Mouse (Mus musculus) neural tube, postnatal 0 days (tissue): ENCODE results near the gene Trim17. TPM values are rescaled to one million over a fixed set of nuclear protein-coding genes. Genes with fewer than 3 reads are reported as not detected.

Experiments
- microRNA-seq: library from miRNA; unstranded; fragments of <30 nt; microRNA quantifications from one replicate; pipeline ENCODE4, GENCODE M21; 2016
- polyA plus RNA-seq: library from polyadenylated mRNA; unstranded; fragments of >200 nt; fragmentation: Nextera tagmentation; extraction: Ambion mirVana; gene quantifications from 2 replicates; pipeline ENCODE4 v1.2.1, GENCODE M21; 2015

Trim17 gene
- polyA plus RNA-seq, result 0.48 and 0.62 TPM in 2 replicates

GRCm38 (mm10) chr11:58954420-58955142, at the start of gene Trim17, which contains the start of gene Hist3h2a:
Trim17 (plus strand) TSS chr11:58954685.
Hist3h2a (plus strand) TSS chr11:58954685.

GRCm38 (mm10) chr11:58917745-58918366, 36.6 kb upstream of the Trim17 start, which contains the start of gene Btnl10:
Btnl10 (plus strand) TSS chr11:58917908.

GRCm38 (mm10) chr11:58938322-58939087, 16.0 kb upstream of the Trim17 start, which contains the start of gene Rnf187:
Rnf187 (minus strand) TSS chr11:58938916.

GRCm38 (mm10) chr11:58948542-58949479, 5.7 kb upstream of the Trim17 start, which contains the start of gene Hist3h2ba:
Hist3h2ba (plus strand) TSS chr11:58948920.

GRCm38 (mm10) chr11:58978027-58978705, 23.7 kb downstream of the Trim17 start, which contains the start of gene Trim11:
Trim11 (plus strand) TSS chr11:58978093.

Small RNAs within 50 kb of the gene (microRNA-seq; reads per million reads assigned to microRNA genes)
- not detected for gene Gm44313

Other genes starting within 250 kb of the Trim17 start
- not detected in 2 replicates for gene Olfr318, start 230.7 kb upstream of the Trim17 start, polyA plus RNA-seq
- not detected in 2 replicates for gene Olfr317, start 215.5 kb upstream of the Trim17 start, polyA plus RNA-seq
- gene Olfr316, start 202.0 kb upstream of the Trim17 start, polyA plus RNA-seq, result not detected in 2 replicates
- gene Olfr315, start 181.5 kb upstream of the Trim17 start, polyA plus RNA-seq, result not detected in 2 replicates
- gene Olfr314, start 171.7 kb upstream of the Trim17 start, polyA plus RNA-seq, result not detected in 2 replicates
- gene Fam183b, start 152.7 kb upstream of the Trim17 start, polyA plus RNA-seq, result 15.4 and 16.6 TPM in 2 replicates
- not detected in 2 replicates for gene Olfr313, start 139.7 kb upstream of the Trim17 start, polyA plus RNA-seq
- not detected in 2 replicates for gene Olfr312, start 125.4 kb upstream of the Trim17 start, polyA plus RNA-seq
- not detected in 2 replicates for gene Olfr311, start 115.4 kb upstream of the Trim17 start, polyA plus RNA-seq
- gene Gm12258, start 107.5 kb upstream of the Trim17 start, polyA plus RNA-seq, result 10.6 and 13.8 TPM in 2 replicates
- gene 2810021J22Rik, start 87.5 kb upstream of the Trim17 start, polyA plus RNA-seq, result 8.7 and 8.9 TPM in 2 replicates
- 4.1 and 5.5 TPM in 2 replicates for gene Zfp39, start 50.5 kb upstream of the Trim17 start, polyA plus RNA-seq
- not detected in 2 replicates for gene Btnl10, start 36.8 kb upstream of the Trim17 start, polyA plus RNA-seq
- 689 and 707 TPM in 2 replicates for gene Rnf187, start 15.8 kb upstream of the Trim17 start, polyA plus RNA-seq
- gene Hist3h2ba, start 5.8 kb upstream of the Trim17 start, polyA plus RNA-seq, result 79.4 and 87.2 TPM in 2 replicates
- gene Hist3h2a, start within 50 bp of the Trim17 start, polyA plus RNA-seq, result 40.8 and 43.4 TPM in 2 replicates
- 16.3 and 17.6 TPM in 2 replicates for gene Trim11, start 23.4 kb downstream of the Trim17 start, polyA plus RNA-seq
- 0.27 and 0.68 TPM in 2 replicates for gene Obscn, start 181.7 kb downstream of the Trim17 start, polyA plus RNA-seq
- 6.6 and 7.1 TPM in 2 replicates for gene Iba57, start 209.1 kb downstream of the Trim17 start, polyA plus RNA-seq
- gene Gjc2, start 228.5 kb downstream of the Trim17 start, polyA plus RNA-seq, result 0.55 and 1.5 TPM in 2 replicates
- gene Guk1, start 237.5 kb downstream of the Trim17 start, polyA plus RNA-seq, result 277 and 283 TPM in 2 replicates
- gene Mrpl55, start 247.8 kb downstream of the Trim17 start, polyA plus RNA-seq, result 116 and 117 TPM in 2 replicates